Mouse (Mus musculus): ENCODE measurements around the gene Zfp609.

Zfp609 gene

GRCm38 (mm10) chr9:65807818-65808217, 19.5 kb downstream of the Zfp609 start:
- TF ChIP-seq NANOG (IDR thresholded peaks at IDR 0.05; ENCODE audit: borderline replicate concordance, low read length): no peak
- TF ChIP-seq POU5F1 (IDR thresholded peaks at IDR 0.05; ENCODE audit: borderline replicate concordance, low read length): no peak
- TF ChIP-seq CTCF (conservative IDR thresholded peaks at IDR 0.05; ENCODE audit: low read length): no peak
- no peak overlapping the region for H3K4me3 ChIP-seq (replicated peaks; ENCODE audit: low read length)
- H3K9me3 ChIP-seq (ENCODE audit: low read length): no peaks in the 10 kb centered on the region
- no peaks in the 10 kb centered on the region for H3K27me3 ChIP-seq (ENCODE audit: insufficient read depth, low read length)
- no peaks in the 10 kb centered on the region for H3K4me1 ChIP-seq (replicated peaks; ENCODE audit: low read depth, low read length)
- H3K36me3 ChIP-seq (ENCODE audit: insufficient read depth, low read length): no peaks in the 10 kb centered on the region

- no peaks in the 10 kb centered on the region for H3K27me3 ChIP-seq (ENCODE audit: insufficient read depth, low read length)
- TF ChIP-seq CTCF (conservative IDR thresholded peaks at IDR 0.05; ENCODE audit: low read length) (no peak), POU5F1 (IDR thresholded peaks at IDR 0.05; ENCODE audit: borderline replicate concordance, low read length) (no peak), NANOG (IDR thresholded peaks at IDR 0.05; ENCODE audit: borderline replicate concordance, low read length) (no peak)
Observed at GRCm38 (mm10) chr9:65807251-65807650, 20.1 kb downstream of the Zfp609 start.

GRCm38 (mm10) chr9:65799770-65800169, 27.6 kb downstream of the Zfp609 start:
- TF ChIP-seq CTCF (conservative IDR thresholded peaks at IDR 0.05; ENCODE audit: low read length) (no peak), NANOG (IDR thresholded peaks at IDR 0.05; ENCODE audit: borderline replicate concordance, low read length) (no peak), POU5F1 (IDR thresholded peaks at IDR 0.05; ENCODE audit: borderline replicate concordance, low read length) (no peak)
- no peaks in the 10 kb centered on the region for H3K27me3 ChIP-seq (ENCODE audit: insufficient read depth, low read length)

More at GRCm38 (mm10) chr9:65807251-65807650, 20.1 kb downstream of the Zfp609 start:
- Histone ChIP-seq H3K36me3 (ENCODE audit: insufficient read depth, low read length) (no peaks in the 10 kb centered on the region), H3K4me1 (replicated peaks; ENCODE audit: low read depth, low read length) (no peaks in the 10 kb centered on the region), H3K4me3 (replicated peaks; ENCODE audit: low read length) (no peak overlapping the region), H3K9me3 (ENCODE audit: low read length) (no peaks in the 10 kb centered on the region)

GRCm38 (mm10) chr9:65795651-65796050, 31.7 kb downstream of the Zfp609 start:
- no peaks in the 10 kb centered on the region for H3K27me3 ChIP-seq (ENCODE audit: insufficient read depth, low read length)
- H3K9me3 ChIP-seq (ENCODE audit: low read length): no peaks in the 10 kb centered on the region
- H3K36me3 ChIP-seq (ENCODE audit: insufficient read depth, low read length): peaks cover 33% of the 10 kb centered on the region
- TF ChIP-seq POU5F1 (IDR thresholded peaks at IDR 0.05; ENCODE audit: borderline replicate concordance, low read length) (no peak), CTCF (conservative IDR thresholded peaks at IDR 0.05; ENCODE audit: low read length) (no peak), NANOG (IDR thresholded peaks at IDR 0.05; ENCODE audit: borderline replicate concordance, low read length) (no peak)
- peaks cover 24% of the 10 kb centered on the region for H3K4me1 ChIP-seq (replicated peaks; ENCODE audit: low read depth, low read length)
- H3K4me3 ChIP-seq (replicated peaks; ENCODE audit: low read length): no peak overlapping the region

More at GRCm38 (mm10) chr9:65799770-65800169, 27.6 kb downstream of the Zfp609 start:
- Histone ChIP-seq H3K9me3 (ENCODE audit: low read length) (no peaks in the 10 kb centered on the region), H3K4me1 (replicated peaks; ENCODE audit: low read depth, low read length) (peaks cover 11% of the 10 kb centered on the region), H3K4me3 (replicated peaks; ENCODE audit: low read length) (no peak overlapping the region), H3K36me3 (ENCODE audit: insufficient read depth, low read length) (peaks cover 8% of the 10 kb centered on the region)

- no peaks in the 10 kb centered on the region for H3K9me3 ChIP-seq (ENCODE audit: low read length)
- H3K4me1 ChIP-seq (replicated peaks; ENCODE audit: low read depth, low read length): peaks cover 21% of the 10 kb centered on the region
- no peak overlapping the region for H3K4me3 ChIP-seq (replicated peaks; ENCODE audit: low read length)
- peaks cover 33% of the 10 kb centered on the region for H3K36me3 ChIP-seq (ENCODE audit: insufficient read depth, low read length)
- no peaks in the 10 kb centered on the region for H3K27me3 ChIP-seq (ENCODE audit: insufficient read depth, low read length)
- no peak for TF ChIP-seq NANOG (IDR thresholded peaks at IDR 0.05; ENCODE audit: borderline replicate concordance, low read length)
Observed at GRCm38 (mm10) chr9:65794313-65794712, 33.1 kb downstream of the Zfp609 start.

- H3K4me1 ChIP-seq (replicated peaks; ENCODE audit: low read depth, low read length): peaks cover 21% of the 10 kb centered on the region
- TF ChIP-seq NANOG (IDR thresholded peaks at IDR 0.05; ENCODE audit: borderline replicate concordance, low read length): no peak
- TF ChIP-seq CTCF (conservative IDR thresholded peaks at IDR 0.05; ENCODE audit: low read length): no peak
- TF ChIP-seq POU5F1 (IDR thresholded peaks at IDR 0.05; ENCODE audit: borderline replicate concordance, low read length): no peak
- no peaks in the 10 kb centered on the region for H3K9me3 ChIP-seq (ENCODE audit: low read length)
- peaks cover 33% of the 10 kb centered on the region for H3K36me3 ChIP-seq (ENCODE audit: insufficient read depth, low read length)
- H3K27me3 ChIP-seq (ENCODE audit: insufficient read depth, low read length): no peaks in the 10 kb centered on the region
- no peak overlapping the region for H3K4me3 ChIP-seq (replicated peaks; ENCODE audit: low read length)
Observed at GRCm38 (mm10) chr9:65793506-65793905, 33.9 kb downstream of the Zfp609 start.

GRCm38 (mm10) chr9:65793086-65793485, 34.3 kb downstream of the Zfp609 start:
- peaks cover 21% of the 10 kb centered on the region for H3K4me1 ChIP-seq (replicated peaks; ENCODE audit: low read depth, low read length)
- no peak overlapping the region for H3K4me3 ChIP-seq (replicated peaks; ENCODE audit: low read length)
- TF ChIP-seq POU5F1 (IDR thresholded peaks at IDR 0.05; ENCODE audit: borderline replicate concordance, low read length) (no peak), NANOG (IDR thresholded peaks at IDR 0.05; ENCODE audit: borderline replicate concordance, low read length) (no peak), CTCF (conservative IDR thresholded peaks at IDR 0.05; ENCODE audit: low read length) (no peak)
- H3K36me3 ChIP-seq (ENCODE audit: insufficient read depth, low read length): peaks cover 33% of the 10 kb centered on the region
- no peaks in the 10 kb centered on the region for H3K9me3 ChIP-seq (ENCODE audit: low read length)
- H3K27me3 ChIP-seq (ENCODE audit: insufficient read depth, low read length): no peaks in the 10 kb centered on the region

- peaks cover 27% of the 10 kb centered on the region for H3K4me1 ChIP-seq (replicated peaks; ENCODE audit: low read depth, low read length)
- TF ChIP-seq NANOG (IDR thresholded peaks at IDR 0.05; ENCODE audit: borderline replicate concordance, low read length) (no peak), CTCF (conservative IDR thresholded peaks at IDR 0.05; ENCODE audit: low read length) (no peak), POU5F1 (IDR thresholded peaks at IDR 0.05; ENCODE audit: borderline replicate concordance, low read length) (no peak)
- no peaks in the 10 kb centered on the region for H3K27me3 ChIP-seq (ENCODE audit: insufficient read depth, low read length)
- peaks cover 33% of the 10 kb centered on the region for H3K36me3 ChIP-seq (ENCODE audit: insufficient read depth, low read length)
- no peak overlapping the region for H3K4me3 ChIP-seq (replicated peaks; ENCODE audit: low read length)
- no peaks in the 10 kb centered on the region for H3K9me3 ChIP-seq (ENCODE audit: low read length)
Observed at GRCm38 (mm10) chr9:65791846-65792245, 35.5 kb downstream of the Zfp609 start.

- TF ChIP-seq CTCF (conservative IDR thresholded peaks at IDR 0.05; ENCODE audit: low read length) (no peak), NANOG (IDR thresholded peaks at IDR 0.05; ENCODE audit: borderline replicate concordance, low read length) (no peak), POU5F1 (IDR thresholded peaks at IDR 0.05; ENCODE audit: borderline replicate concordance, low read length) (no peak)
- H3K4me1 ChIP-seq (replicated peaks; ENCODE audit: low read depth, low read length): peaks cover 31% of the 10 kb centered on the region
- no peaks in the 10 kb centered on the region for H3K27me3 ChIP-seq (ENCODE audit: insufficient read depth, low read length)
- H3K9me3 ChIP-seq (ENCODE audit: low read length): no peaks in the 10 kb centered on the region
- H3K36me3 ChIP-seq (ENCODE audit: insufficient read depth, low read length): peaks cover 33% of the 10 kb centered on the region
- H3K4me3 ChIP-seq (replicated peaks; ENCODE audit: low read length): no peak overlapping the region
Observed at GRCm38 (mm10) chr9:65791106-65791505, 36.3 kb downstream of the Zfp609 start.
